Mouse (Mus musculus): ENCODE results near the gene Gm1043. TPM values are rescaled to one million over a fixed set of nuclear protein-coding genes. Genes with fewer than 3 reads are reported as not detected.

Gene Gm1043
- total RNA-seq, 2 experiments from 2014 or later = not detected

- intact Hi-C loops (cut with DNase I; ENCODE audit: low total_unique reads) = no loop called here
- DNase-seq = no peak
Measured at GRCm38 (mm10) chr5:37105531-37106456, 20.6 kb downstream of the Gm1043 start.

GRCm38 (mm10) chr5:37107111-37107510, 21.9 kb downstream of the Gm1043 start:
- intact Hi-C loops (cut with DNase I; ENCODE audit: low total_unique reads) = no loop called here
- no peak for DNase-seq

- no peak for DNase-seq
- intact Hi-C loops (cut with DNase I; ENCODE audit: low total_unique reads) = no loop called here
Measured at GRCm38 (mm10) chr5:37107611-37108010, 22.4 kb downstream of the Gm1043 start.

GRCm38 (mm10) chr5:37109280-37109849, 24.2 kb downstream of the Gm1043 start:
- peak; percentile 22 for DNase-seq
- intact Hi-C loops (cut with DNase I; ENCODE audit: low total_unique reads) = no loop called here

GRCm38 (mm10) chr5:37112389-37112788, 27.2 kb downstream of the Gm1043 start:
- DNase-seq = no peak
- intact Hi-C loops (cut with DNase I; ENCODE audit: low total_unique reads) = loop anchor here (10.0 kb wide), 1 partner anchor 158 kb away; no protein-coding TSS in a partner anchor

GRCm38 (mm10) chr5:37117126-37117525, 32.0 kb downstream of the Gm1043 start:
- DNase-seq = no peak
- intact Hi-C loops (cut with DNase I; ENCODE audit: low total_unique reads) = loop anchor here (10.0 kb wide), 1 partner anchor 162 kb away; no protein-coding TSS in a partner anchor

- intact Hi-C loops (cut with DNase I; ENCODE audit: low total_unique reads) = loop anchor here (10.0 kb wide), 1 partner anchor 163 kb away; no protein-coding TSS in a partner anchor
- no peak for DNase-seq
Measured at GRCm38 (mm10) chr5:37118242-37118641, 33.1 kb downstream of the Gm1043 start.

GRCm38 (mm10) chr5:37121186-37121680, 36.1 kb downstream of the Gm1043 start:
- DNase-seq = no peak
- intact Hi-C loops (cut with DNase I; ENCODE audit: low total_unique reads) = no loop called here

- intact Hi-C loops (cut with DNase I; ENCODE audit: low total_unique reads) = no loop called here
- no peak for DNase-seq
Measured at GRCm38 (mm10) chr5:37131841-37132240, 46.7 kb downstream of the Gm1043 start.

- no peak for DNase-seq
- intact Hi-C loops (cut with DNase I; ENCODE audit: low total_unique reads) = no loop called here
Measured at GRCm38 (mm10) chr5:37141745-37142144, 56.6 kb downstream of the Gm1043 start.

GRCm38 (mm10) chr5:37147536-37147935, 62.4 kb downstream of the Gm1043 start:
- peak; percentile 14 for DNase-seq
- intact Hi-C loops (cut with DNase I; ENCODE audit: low total_unique reads) = no loop called here

- intact Hi-C loops (cut with DNase I; ENCODE audit: low total_unique reads) = no loop called here
- no peak for DNase-seq
Measured at GRCm38 (mm10) chr5:37150650-37151049, 65.5 kb downstream of the Gm1043 start.

GRCm38 (mm10) chr5:37154472-37154871, 69.3 kb downstream of the Gm1043 start:
- DNase-seq = no peak
- intact Hi-C loops (cut with DNase I; ENCODE audit: low total_unique reads) = no loop called here

- intact Hi-C loops (cut with DNase I; ENCODE audit: low total_unique reads) = no loop called here
Measured at GRCm38 (mm10) chr5:37158408-37158807, 73.2 kb downstream of the Gm1043 start.

GRCm38 (mm10) chr5:37162871-37163781, 78.0 kb downstream of the Gm1043 start:
- intact Hi-C loops (cut with DNase I; ENCODE audit: low total_unique reads) = no loop called here
- DNase-seq = no peak

More at GRCm38 (mm10) chr5:37158408-37158807, 73.2 kb downstream of the Gm1043 start:
- no peak for DNase-seq

- no peak for DNase-seq
- intact Hi-C loops (cut with DNase I; ENCODE audit: low total_unique reads) = no loop called here
Measured at GRCm38 (mm10) chr5:37176466-37176865, 91.3 kb downstream of the Gm1043 start.

GRCm38 (mm10) chr5:37177061-37177460, 91.9 kb downstream of the Gm1043 start:
- intact Hi-C loops (cut with DNase I; ENCODE audit: low total_unique reads) = no loop called here
- no peak for DNase-seq

- intact Hi-C loops (cut with DNase I; ENCODE audit: low total_unique reads) = no loop called here
Measured at GRCm38 (mm10) chr5:37178811-37179210, 93.6 kb downstream of the Gm1043 start.

GRCm38 (mm10) chr5:37179872-37180271, 94.7 kb downstream of the Gm1043 start:
- intact Hi-C loops (cut with DNase I; ENCODE audit: low total_unique reads) = no loop called here
- DNase-seq = no peak

More at GRCm38 (mm10) chr5:37178811-37179210, 93.6 kb downstream of the Gm1043 start:
- no peak for DNase-seq
